Mouse (Mus musculus): ENCODE data around the gene Ccdc65. TPM values are rescaled to one million over a fixed set of nuclear protein-coding genes. Genes with fewer than 3 reads are reported as not detected.
A peak's percentile ranks its signal among the peaks of the same experiment; 100 is the strongest.

Gene Ccdc65
- polyA plus RNA-seq, 1 experiment from 2014 or later = 1.1 TPM

DNA sequence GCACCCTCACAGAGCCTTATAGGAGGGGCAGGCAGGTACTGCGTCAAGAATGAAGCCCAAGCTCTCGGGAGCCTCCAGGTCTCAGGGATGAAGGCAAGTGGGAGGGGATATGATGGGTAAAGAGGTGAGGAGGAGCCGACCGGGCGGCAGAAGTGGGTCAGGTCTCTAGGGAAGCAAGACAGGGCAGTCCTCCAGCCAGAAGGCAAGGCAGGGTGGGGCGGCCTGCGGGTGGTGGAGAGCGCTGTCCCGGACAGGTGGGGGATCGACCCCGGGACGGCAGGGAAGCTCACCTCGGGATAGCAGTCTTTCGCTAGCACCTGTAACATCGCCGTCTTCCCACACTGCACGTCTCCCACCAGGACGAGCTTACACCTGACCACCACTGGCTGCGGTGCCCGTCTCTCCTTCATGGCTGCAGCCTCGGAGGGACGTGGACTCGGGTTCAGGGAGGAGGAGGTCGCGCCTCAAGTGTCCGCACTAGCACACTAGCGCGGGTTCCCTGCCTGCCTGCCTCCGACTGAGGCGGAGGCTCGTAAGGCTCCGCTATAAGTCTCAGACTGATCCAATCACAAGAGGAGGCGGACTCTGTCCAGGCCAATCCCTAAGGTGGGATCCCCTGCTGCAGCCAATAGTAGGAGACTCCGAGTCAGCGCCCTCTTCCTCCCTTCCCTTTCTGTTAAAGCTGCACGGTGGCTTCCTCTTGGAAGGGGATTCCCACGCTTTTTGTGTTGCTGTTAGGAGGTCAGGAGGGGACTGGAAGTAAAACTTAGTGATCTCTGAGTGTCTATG lies 30.9 kb upstream of the Ccdc65 start, which contains the start of gene Rnd1:
TSS of gene Rnd1 (minus strand) at position 522 of the 789 bp plus-strand sequence.
- H3K36me3 ChIP-seq = no peaks in the 10 kb centered on the region
- WGBS = under 1% methylated on average over 37 of the region's 37 CpGs
- H3K27me3 ChIP-seq (replicated peaks) = peaks cover 36% of the 10 kb centered on the region
- H3K4me2 ChIP-seq = peak within 1 kb of the TSS; percentile 92
- H3K9ac ChIP-seq = no peak within 1 kb of the TSS
- peak; percentile 95 for ATAC-seq (ENCODE audit: insufficient read depth, low FRiP score, low read depth)
- no peak within 1 kb of the TSS for H3K27ac ChIP-seq
- no peaks in the 10 kb centered on the region for H3K9me3 ChIP-seq
- H3K4me3 ChIP-seq (replicated peaks) = peak within 1 kb of the TSS; percentile 43
- peaks cover 8% of the 10 kb centered on the region; the same call in 1 of the 2 replicates for H3K4me1 ChIP-seq

DNA sequence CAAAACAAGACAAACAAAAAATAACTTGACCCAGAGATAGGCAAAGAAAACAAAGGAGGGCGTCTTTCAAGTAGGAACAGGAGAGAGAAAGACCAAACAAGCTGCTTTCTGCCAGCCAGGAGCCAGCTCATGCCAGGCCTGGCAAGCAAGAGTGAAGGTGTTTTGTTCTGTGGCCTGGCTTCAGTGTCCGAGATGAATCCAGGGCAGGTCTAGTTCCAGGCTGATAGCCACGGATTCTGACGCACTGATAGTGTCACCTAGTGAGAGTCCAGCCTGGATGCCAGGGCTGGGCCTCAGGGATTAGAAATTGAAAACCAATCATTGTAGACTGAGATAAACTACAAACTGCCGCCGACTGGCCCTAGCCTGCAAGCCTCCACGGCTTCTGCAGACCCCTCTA lies 30.0 kb upstream of the Ccdc65 start:
- Histone ChIP-seq H3K4me1 (peaks cover 8% of the 10 kb centered on the region; the same call in 1 of the 2 replicates), H3K9me3 (no peaks in the 10 kb centered on the region), H3K9ac (no peak overlapping the region), H3K36me3 (no peaks in the 10 kb centered on the region), H3K4me3 (replicated peaks) (no peak overlapping the region), H3K27me3 (replicated peaks) (peaks cover 36% of the 10 kb centered on the region), H3K27ac (no peak overlapping the region), H3K4me2 (no peak overlapping the region)
- no peak for ATAC-seq (ENCODE audit: insufficient read depth, low FRiP score, low read depth)
- 59% methylated on average over 7 of the region's 7 CpGs for WGBS

DNA sequence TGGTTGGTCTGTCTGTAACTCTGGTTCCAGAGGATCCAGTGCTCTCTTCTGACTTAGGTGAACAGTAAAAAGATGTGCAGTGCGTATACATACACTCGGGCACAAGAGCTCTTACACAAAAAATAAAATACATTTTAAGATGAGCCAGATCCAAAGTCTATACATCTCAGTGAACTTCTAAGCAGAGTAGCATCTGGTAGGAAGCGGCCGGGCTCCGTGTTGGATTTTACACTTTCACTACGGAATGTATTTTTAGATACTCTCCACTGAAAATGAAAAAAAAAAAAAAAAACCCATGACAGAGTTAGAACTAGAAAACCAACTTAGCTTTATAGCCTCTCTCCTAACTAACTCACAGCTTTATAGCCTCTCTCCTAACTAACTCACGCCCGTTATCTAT lies 27.3 kb upstream of the Ccdc65 start:
- Histone ChIP-seq H3K9ac (no peak overlapping the region), H3K27me3 (replicated peaks) (peaks cover 21% of the 10 kb centered on the region), H3K4me1 (peaks cover 8% of the 10 kb centered on the region; the same call in 1 of the 2 replicates), H3K27ac (no peak overlapping the region), H3K4me2 (no peak overlapping the region), H3K36me3 (no peaks in the 10 kb centered on the region), H3K4me3 (replicated peaks) (no peak overlapping the region), H3K9me3 (no peaks in the 10 kb centered on the region)
- no peak for ATAC-seq (ENCODE audit: insufficient read depth, low FRiP score, low read depth)
- WGBS = 81% methylated on average over 8 of the region's 8 CpGs

DNA sequence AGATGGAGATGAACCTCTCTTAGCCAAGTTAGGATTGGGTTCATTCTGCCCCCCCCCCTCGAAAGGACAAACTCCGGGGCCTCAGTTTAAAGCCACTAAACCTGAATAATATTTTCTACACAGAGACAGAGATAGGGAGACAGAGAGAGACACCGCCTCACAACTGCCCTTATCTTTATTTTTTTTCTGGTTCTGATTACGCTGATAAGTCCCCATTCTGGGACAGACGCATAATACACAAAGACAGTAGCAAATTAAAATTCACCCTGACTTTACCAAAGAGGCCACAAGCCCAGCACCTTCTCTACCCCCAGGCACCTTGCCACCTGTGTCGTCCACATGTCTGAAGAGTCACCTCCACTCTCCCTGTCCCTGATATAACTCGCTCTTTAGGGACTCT lies 26.4 kb upstream of the Ccdc65 start:
- H3K27me3 ChIP-seq (replicated peaks) = peaks cover 12% of the 10 kb centered on the region
- H3K27ac ChIP-seq = no peak overlapping the region
- ATAC-seq (ENCODE audit: insufficient read depth, low FRiP score, low read depth) = no peak
- no peak overlapping the region for H3K9ac ChIP-seq
- no peak overlapping the region for H3K4me3 ChIP-seq (replicated peaks)
- H3K4me1 ChIP-seq = peaks cover 6% of the 10 kb centered on the region; the same call in 1 of the 2 replicates
- no peaks in the 10 kb centered on the region for H3K36me3 ChIP-seq
- 71% methylated on average over 7 of the region's 7 CpGs for WGBS
- no peaks in the 10 kb centered on the region for H3K9me3 ChIP-seq
- no peak overlapping the region for H3K4me2 ChIP-seq

DNA sequence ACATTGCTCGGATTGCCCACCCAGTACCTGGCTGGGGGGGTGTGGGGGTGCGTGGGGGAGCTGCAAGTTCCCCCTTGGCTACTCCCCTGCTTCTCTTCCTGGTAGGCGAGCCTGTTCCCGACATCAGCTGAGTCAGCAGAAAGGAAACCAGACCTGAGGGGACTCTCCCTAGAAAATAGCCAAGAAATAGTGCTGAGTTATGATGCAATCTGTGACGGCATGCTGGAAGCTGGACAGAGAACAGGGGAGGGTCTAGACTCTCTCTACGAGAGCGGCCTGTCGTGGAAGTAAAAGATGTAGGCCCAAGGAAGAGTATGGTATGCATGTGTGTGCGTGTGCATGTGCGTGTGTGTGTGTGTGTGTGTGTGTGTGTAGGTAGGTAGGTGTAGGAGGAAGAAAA lies 24.8 kb upstream of the Ccdc65 start:
- no peak for ATAC-seq (ENCODE audit: insufficient read depth, low FRiP score, low read depth)
- no peaks in the 10 kb centered on the region for H3K36me3 ChIP-seq
- peaks cover 1% of the 10 kb centered on the region for H3K27me3 ChIP-seq (replicated peaks)
- no peak overlapping the region for H3K4me2 ChIP-seq
- no peak overlapping the region for H3K27ac ChIP-seq
- H3K9ac ChIP-seq = no peak overlapping the region
- no peaks in the 10 kb centered on the region for H3K9me3 ChIP-seq
- 56% methylated on average over 10 of the region's 10 CpGs for WGBS
- H3K4me3 ChIP-seq (replicated peaks) = no peak overlapping the region
- H3K4me1 ChIP-seq = no peaks in the 10 kb centered on the region

DNA sequence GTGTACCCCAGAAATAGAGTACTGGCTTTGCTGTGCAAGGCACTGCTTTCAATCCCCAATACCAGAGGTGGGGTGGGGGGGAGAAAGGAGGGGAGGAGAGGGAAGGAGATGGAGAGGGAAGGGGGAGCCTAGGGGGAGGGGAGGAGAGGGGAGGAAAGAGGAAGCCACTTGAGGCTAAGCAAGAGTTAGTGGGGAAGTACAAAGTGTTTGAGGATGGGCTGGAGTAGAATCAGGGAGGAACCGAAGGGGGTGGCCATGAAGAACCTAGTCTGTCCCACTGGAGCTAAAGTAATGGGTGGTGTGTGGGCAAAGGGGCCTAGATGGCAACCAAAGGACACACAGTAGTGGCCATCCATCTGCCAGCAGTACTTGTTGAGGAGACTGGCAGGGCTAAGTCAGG lies 24.3 kb upstream of the Ccdc65 start:
- Histone ChIP-seq H3K27me3 (replicated peaks) (no peaks in the 10 kb centered on the region; the same call in 1 of the 2 replicates), H3K4me1 (no peaks in the 10 kb centered on the region), H3K9ac (no peak overlapping the region), H3K9me3 (no peaks in the 10 kb centered on the region), H3K4me3 (replicated peaks) (no peak overlapping the region), H3K36me3 (no peaks in the 10 kb centered on the region), H3K27ac (no peak overlapping the region), H3K4me2 (no peak overlapping the region)
- no peak for ATAC-seq (ENCODE audit: insufficient read depth, low FRiP score, low read depth)
- WGBS = 65% methylated on average over 1 of the region's 1 CpGs

DNA sequence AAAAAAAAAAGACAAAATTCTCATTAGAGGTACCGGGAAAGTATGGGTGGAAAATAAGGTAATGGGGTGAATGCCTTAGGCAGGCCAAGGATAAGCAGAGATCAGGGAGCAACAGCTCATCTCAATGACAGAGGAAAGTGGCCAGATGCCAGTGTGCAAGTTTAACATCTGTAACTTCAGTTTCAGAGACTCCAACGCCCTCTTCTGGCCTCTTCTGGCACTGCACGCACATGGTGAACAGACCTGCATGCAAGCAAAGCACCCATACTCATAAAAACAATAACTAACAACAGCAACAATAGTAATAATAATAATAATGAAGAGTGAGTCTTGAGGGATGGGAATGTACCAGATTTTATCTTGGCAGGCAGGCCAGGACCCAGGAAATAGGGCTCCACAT lies 22.1 kb upstream of the Ccdc65 start:
- H3K27me3 ChIP-seq (replicated peaks) = no peaks in the 10 kb centered on the region; the same call in 1 of the 2 replicates
- H3K36me3 ChIP-seq = no peaks in the 10 kb centered on the region
- WGBS = 67% methylated on average over 3 of the region's 3 CpGs
- no peak for ATAC-seq (ENCODE audit: insufficient read depth, low FRiP score, low read depth)
- no peaks in the 10 kb centered on the region for H3K9me3 ChIP-seq
- H3K9ac ChIP-seq = no peak overlapping the region
- no peak overlapping the region for H3K4me2 ChIP-seq
- no peak overlapping the region for H3K4me3 ChIP-seq (replicated peaks)
- no peaks in the 10 kb centered on the region; the same call in 1 of the 2 replicates for H3K4me1 ChIP-seq
- no peak overlapping the region for H3K27ac ChIP-seq

DNA sequence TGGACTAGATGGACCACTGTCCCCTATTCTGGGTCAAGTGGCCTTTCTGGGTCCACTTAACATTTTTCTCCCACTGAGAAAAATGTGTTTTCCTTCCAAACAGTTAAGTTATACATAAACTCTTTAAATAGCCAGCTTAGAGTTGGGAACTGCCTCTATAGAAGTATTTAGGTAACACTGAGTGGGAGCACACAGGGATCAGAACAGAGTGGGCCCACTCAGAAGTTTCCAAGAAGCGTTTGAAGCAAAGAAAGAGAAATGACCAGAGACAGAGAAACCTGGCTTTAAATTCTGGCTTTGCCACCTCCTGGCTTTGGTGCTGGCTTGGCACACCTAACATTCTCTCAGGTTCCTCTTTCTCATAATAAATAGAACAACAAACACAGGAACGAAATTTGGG lies 18.3 kb upstream of the Ccdc65 start:
- H3K4me3 ChIP-seq (replicated peaks) = no peak overlapping the region
- WGBS = 76% methylated on average over 2 of the region's 2 CpGs
- H3K9ac ChIP-seq = no peak overlapping the region
- H3K36me3 ChIP-seq = no peaks in the 10 kb centered on the region
- H3K9me3 ChIP-seq = no peaks in the 10 kb centered on the region
- ATAC-seq (ENCODE audit: insufficient read depth, low FRiP score, low read depth) = no peak
- H3K27ac ChIP-seq = no peak overlapping the region
- H3K4me1 ChIP-seq = peaks cover 9% of the 10 kb centered on the region; the same call in 1 of the 2 replicates
- H3K27me3 ChIP-seq (replicated peaks) = no peaks in the 10 kb centered on the region; the same call in 1 of the 2 replicates
- no peak overlapping the region for H3K4me2 ChIP-seq

DNA sequence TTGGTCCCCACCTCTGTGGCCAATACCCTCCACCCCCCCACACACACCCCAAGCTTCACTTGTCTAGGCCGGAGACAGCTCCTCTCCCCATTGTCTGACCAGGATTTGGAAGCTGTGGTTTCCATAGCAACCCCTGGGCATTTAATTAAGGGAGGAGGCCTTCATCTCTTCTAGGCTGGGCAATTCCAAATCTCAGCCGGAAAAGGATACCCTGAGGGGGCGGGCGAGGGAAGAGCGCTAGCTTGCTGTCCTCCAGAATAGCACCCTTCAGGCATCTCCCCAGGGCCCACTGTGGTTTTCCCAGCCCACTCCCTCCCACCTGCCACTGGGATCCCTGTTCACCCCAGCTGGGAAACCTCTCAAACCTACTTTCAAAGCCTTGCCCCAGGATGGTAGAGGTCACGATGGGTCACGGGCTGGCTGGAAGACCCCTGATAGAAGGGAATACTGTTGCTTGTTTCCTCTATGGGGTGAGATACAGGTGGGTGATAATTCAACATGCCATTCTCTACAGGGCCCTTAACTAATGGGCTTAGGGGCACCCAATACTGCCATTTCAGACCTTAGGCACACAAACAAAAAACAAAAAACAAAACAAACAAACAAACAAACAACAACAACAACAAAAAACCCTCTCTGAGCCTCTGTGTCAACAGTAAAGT lies 16.4 kb upstream of the Ccdc65 start:
- no peak overlapping the region for H3K4me2 ChIP-seq
- no peak for ATAC-seq (ENCODE audit: insufficient read depth, low FRiP score, low read depth)
- WGBS = 63% methylated on average over 7 of the region's 7 CpGs
- no peaks in the 10 kb centered on the region for H3K36me3 ChIP-seq
- H3K9me3 ChIP-seq = no peaks in the 10 kb centered on the region
- H3K27me3 ChIP-seq (replicated peaks) = no peaks in the 10 kb centered on the region; the same call in 1 of the 2 replicates
- H3K27ac ChIP-seq = peak overlapping the region; percentile 11; the same call in 1 of the 2 replicates
- H3K4me1 ChIP-seq = peaks cover 9% of the 10 kb centered on the region; the same call in 1 of the 2 replicates
- no peak overlapping the region for H3K9ac ChIP-seq
- H3K4me3 ChIP-seq (replicated peaks) = no peak overlapping the region

DNA sequence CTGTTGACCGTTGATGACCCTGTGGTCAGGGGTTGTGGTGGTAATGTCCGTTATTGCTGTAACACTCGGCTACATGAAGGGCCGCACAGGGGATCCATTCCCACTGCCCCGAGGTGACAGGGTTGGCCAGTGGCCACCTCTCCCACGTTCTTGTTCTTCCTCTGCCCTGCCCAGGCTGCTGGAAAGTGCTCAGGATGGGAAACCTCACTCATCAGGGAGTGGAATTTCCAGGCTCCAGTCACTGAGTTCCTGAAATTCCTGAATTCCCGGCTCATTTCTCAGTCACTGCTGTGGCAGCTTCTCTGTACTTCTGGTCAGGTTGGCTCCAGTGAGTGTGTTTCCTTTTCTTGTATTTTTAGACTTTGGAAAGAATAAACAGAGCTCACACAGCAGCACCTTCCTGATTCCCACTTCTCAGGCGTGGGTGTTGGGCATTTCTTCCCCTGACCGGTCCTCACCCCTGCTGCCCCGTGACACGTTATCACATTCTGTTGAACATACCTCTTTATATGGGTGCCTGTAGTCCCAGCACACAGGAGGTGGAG lies 15.8 kb upstream of the Ccdc65 start:
- Histone ChIP-seq H3K9ac (no peak overlapping the region), H3K9me3 (no peaks in the 10 kb centered on the region), H3K27ac (peak overlapping the region; percentile 11; the same call in 1 of the 2 replicates), H3K27me3 (replicated peaks) (no peaks in the 10 kb centered on the region; the same call in 1 of the 2 replicates), H3K4me2 (no peak overlapping the region), H3K4me3 (replicated peaks) (no peak overlapping the region), H3K36me3 (no peaks in the 10 kb centered on the region), H3K4me1 (peaks cover 9% of the 10 kb centered on the region; the same call in 1 of the 2 replicates)
- WGBS = 32% methylated on average over 11 of the region's 11 CpGs
- ATAC-seq (ENCODE audit: insufficient read depth, low FRiP score, low read depth) = peak; percentile 25; the same call in 1 of the 2 replicates

DNA sequence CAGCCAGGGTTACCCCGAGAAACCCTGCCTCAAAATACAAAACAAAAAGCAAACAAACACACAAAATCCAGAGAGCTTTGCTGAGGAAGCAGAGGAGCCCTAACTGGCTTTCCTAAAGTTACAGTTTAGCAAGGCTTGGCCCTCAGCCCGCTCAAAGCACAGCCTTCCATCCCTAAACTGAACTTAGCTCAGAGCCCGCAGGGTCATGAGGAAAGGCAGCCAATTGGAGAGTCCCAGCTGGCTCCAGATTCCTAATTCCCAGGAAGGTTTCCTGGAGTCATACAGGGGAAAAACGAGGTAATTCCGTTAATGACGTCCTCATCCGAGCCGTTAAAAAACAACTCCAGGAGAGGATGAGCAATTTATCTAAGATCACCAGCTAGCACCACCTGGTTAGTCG lies 12.3 kb upstream of the Ccdc65 start:
- no peak overlapping the region for H3K4me2 ChIP-seq
- 36% methylated on average over 9 of the region's 9 CpGs for WGBS
- H3K36me3 ChIP-seq = no peaks in the 10 kb centered on the region
- no peaks in the 10 kb centered on the region for H3K9me3 ChIP-seq
- ATAC-seq (ENCODE audit: insufficient read depth, low FRiP score, low read depth) = no peak
- H3K4me3 ChIP-seq (replicated peaks) = no peak overlapping the region
- peaks cover 15% of the 10 kb centered on the region; the same call in 1 of the 2 replicates for H3K4me1 ChIP-seq
- H3K27ac ChIP-seq = no peak overlapping the region
- peaks cover 11% of the 10 kb centered on the region for H3K27me3 ChIP-seq (replicated peaks)
- no peak overlapping the region for H3K9ac ChIP-seq

DNA sequence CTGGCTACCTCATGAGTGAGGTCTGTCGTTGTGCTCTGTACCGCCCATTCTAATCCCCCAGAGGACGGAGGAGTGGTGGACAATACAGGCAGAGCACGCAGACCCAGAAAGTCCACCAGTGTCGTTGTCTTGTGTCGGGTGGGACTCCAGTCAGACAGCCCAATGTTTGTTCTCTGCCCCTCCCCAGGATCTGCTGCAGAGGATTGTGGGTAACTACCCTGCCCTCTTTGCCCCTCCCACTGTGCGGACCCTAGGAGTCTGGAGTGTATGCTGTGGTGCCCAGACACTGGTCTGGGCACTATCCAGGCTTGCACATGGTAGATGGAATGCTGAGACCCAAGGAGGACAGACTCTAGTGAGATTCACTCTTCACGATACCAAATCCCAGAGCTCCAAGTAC lies 11.8 kb upstream of the Ccdc65 start:
- no peaks in the 10 kb centered on the region for H3K36me3 ChIP-seq
- H3K4me1 ChIP-seq = peaks cover 15% of the 10 kb centered on the region; the same call in 1 of the 2 replicates
- H3K4me2 ChIP-seq = no peak overlapping the region
- H3K9me3 ChIP-seq = no peaks in the 10 kb centered on the region
- H3K9ac ChIP-seq = no peak overlapping the region
- no peak for ATAC-seq (ENCODE audit: insufficient read depth, low FRiP score, low read depth)
- no peak overlapping the region for H3K27ac ChIP-seq
- WGBS = 39% methylated on average over 8 of the region's 8 CpGs
- H3K27me3 ChIP-seq (replicated peaks) = peaks cover 16% of the 10 kb centered on the region
- H3K4me3 ChIP-seq (replicated peaks) = no peak overlapping the region
